Mouse (Mus musculus): ENCODE results near the gene Megf9. TPM values are rescaled to one million over a fixed set of nuclear protein-coding genes. Genes with fewer than 3 reads are reported as not detected.

The Megf9 gene
- polyA plus RNA-seq, 1 experiment from 2014 or later, result 3.4 TPM

DNA sequence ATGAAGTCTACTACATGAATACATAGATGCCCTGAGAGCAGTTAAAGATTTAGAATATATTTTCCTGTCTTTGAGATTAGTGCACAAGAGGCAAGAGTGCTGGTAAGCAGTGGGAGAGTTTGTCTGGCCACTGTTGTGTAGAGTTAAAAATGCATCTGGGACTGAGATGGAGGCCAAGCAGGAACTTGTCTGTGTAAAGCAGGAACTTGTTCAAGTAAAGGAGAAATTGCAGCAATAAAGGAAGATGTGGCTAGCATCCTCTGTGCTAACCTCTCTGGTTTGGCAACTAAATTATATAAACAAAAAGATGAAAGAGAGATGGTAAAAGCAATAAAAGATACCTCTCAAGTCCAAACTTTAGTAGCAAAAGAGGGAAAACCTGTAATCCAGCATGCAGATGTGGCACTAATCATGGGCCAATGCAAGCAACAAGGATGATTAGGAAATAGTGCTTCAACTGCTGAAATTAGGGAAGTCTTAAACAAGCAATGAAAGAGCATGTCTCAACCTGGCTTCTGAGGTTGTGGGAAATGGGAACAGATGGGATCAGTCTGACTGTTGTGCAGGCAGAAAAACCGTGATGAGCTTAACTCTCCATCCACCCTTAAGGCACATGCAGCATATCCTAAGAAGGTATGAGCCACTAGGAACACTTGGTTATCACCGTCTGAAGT, 11.2 kb upstream of the Megf9 start:
- H3K36me3 ChIP-seq (ENCODE audit: control insufficient read depth, insufficient read depth, low read length), result no peaks in the 10 kb centered on the region
- no peak overlapping the region for H3K4me3 ChIP-seq (ENCODE audit: low read length)
- H3K9me3 ChIP-seq (ENCODE audit: control insufficient read depth, low read length), result no peaks in the 10 kb centered on the region
- no peak for ATAC-seq
- WGBS, result 55% methylated on average over 2 of the region's 2 CpGs
- no peak overlapping the region for H3K9ac ChIP-seq (ENCODE audit: low read depth, low read length)
- H3K27ac ChIP-seq (ENCODE audit: low read length), result no peak overlapping the region
- no peaks in the 10 kb centered on the region for H3K27me3 ChIP-seq (replicated peaks; ENCODE audit: control insufficient read depth, insufficient read depth, low read length)
- H3K4me1 ChIP-seq (ENCODE audit: control insufficient read depth, insufficient read depth, low read length), result no peaks in the 10 kb centered on the region
- H3K4me2 ChIP-seq (ENCODE audit: low read depth, low read length), result no peak overlapping the region

GRCm38 (mm10) chr4:70544390-70544789, 9.6 kb upstream of the Megf9 start:
- no peaks in the 10 kb centered on the region for H3K9me3 ChIP-seq (ENCODE audit: control insufficient read depth, low read length)
- H3K4me2 ChIP-seq (ENCODE audit: low read depth, low read length), result no peak overlapping the region
- H3K4me1 ChIP-seq (ENCODE audit: control insufficient read depth, insufficient read depth, low read length), result no peaks in the 10 kb centered on the region
- H3K36me3 ChIP-seq (ENCODE audit: control insufficient read depth, insufficient read depth, low read length), result no peaks in the 10 kb centered on the region
- 42% methylated on average over 3 of the region's 3 CpGs for WGBS
- no peak for ATAC-seq
- no peak overlapping the region for H3K27ac ChIP-seq (ENCODE audit: low read length)
- no peak overlapping the region for H3K4me3 ChIP-seq (ENCODE audit: low read length)
- H3K9ac ChIP-seq (ENCODE audit: low read depth, low read length), result no peak overlapping the region
- H3K27me3 ChIP-seq (replicated peaks; ENCODE audit: control insufficient read depth, insufficient read depth, low read length), result no peaks in the 10 kb centered on the region

- H3K9ac ChIP-seq (ENCODE audit: low read depth, low read length), result no peak overlapping the region
- H3K4me2 ChIP-seq (ENCODE audit: low read depth, low read length), result no peak overlapping the region
- no peak overlapping the region for H3K27ac ChIP-seq (ENCODE audit: low read length)
- H3K36me3 ChIP-seq (ENCODE audit: control insufficient read depth, insufficient read depth, low read length), result no peaks in the 10 kb centered on the region
- no peak overlapping the region for H3K4me3 ChIP-seq (ENCODE audit: low read length)
- 64% methylated on average over 2 of the region's 2 CpGs for WGBS
- ATAC-seq, result no peak
- no peaks in the 10 kb centered on the region for H3K27me3 ChIP-seq (replicated peaks; ENCODE audit: control insufficient read depth, insufficient read depth, low read length)
- H3K4me1 ChIP-seq (ENCODE audit: control insufficient read depth, insufficient read depth, low read length), result no peaks in the 10 kb centered on the region
- H3K9me3 ChIP-seq (ENCODE audit: control insufficient read depth, low read length), result no peaks in the 10 kb centered on the region
Measured at GRCm38 (mm10) chr4:70542387-70542786, 7.6 kb upstream of the Megf9 start.

DNA sequence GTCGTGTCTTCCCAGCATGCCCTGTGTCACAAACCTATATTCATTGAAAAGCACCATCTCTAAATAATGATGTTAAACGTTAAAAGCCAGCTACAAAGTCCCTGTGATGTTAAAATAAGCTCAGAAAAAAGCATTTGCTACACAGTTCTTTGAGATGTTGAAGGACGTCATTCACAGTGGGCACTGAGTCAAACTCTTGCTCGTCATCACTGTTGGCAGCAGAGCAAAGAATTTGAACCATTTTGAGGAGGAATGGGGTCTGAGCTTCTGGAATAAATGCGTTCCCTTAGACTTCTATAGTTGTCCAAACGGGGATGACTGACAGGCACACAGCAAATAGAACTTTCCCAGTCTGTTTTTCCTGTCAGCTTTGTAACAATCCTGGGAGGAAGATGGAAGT, 5.9 kb upstream of the Megf9 start:
- Histone ChIP-seq H3K4me1 (ENCODE audit: control insufficient read depth, insufficient read depth, low read length) (peaks cover 5% of the 10 kb centered on the region), H3K4me3 (ENCODE audit: low read length) (no peak overlapping the region), H3K9ac (ENCODE audit: low read depth, low read length) (no peak overlapping the region), H3K36me3 (ENCODE audit: control insufficient read depth, insufficient read depth, low read length) (no peaks in the 10 kb centered on the region), H3K9me3 (ENCODE audit: control insufficient read depth, low read length) (no peaks in the 10 kb centered on the region), H3K27ac (ENCODE audit: low read length) (no peak overlapping the region), H3K27me3 (replicated peaks; ENCODE audit: control insufficient read depth, insufficient read depth, low read length) (no peaks in the 10 kb centered on the region), H3K4me2 (ENCODE audit: low read depth, low read length) (no peak overlapping the region)
- no peak for ATAC-seq
- WGBS, result 75% methylated on average over 6 of the region's 6 CpGs

- H3K9ac ChIP-seq (ENCODE audit: low read depth, low read length), result no peak overlapping the region
- WGBS, result 36% methylated on average over 2 of the region's 2 CpGs
Measured at GRCm38 (mm10) chr4:70536661-70537580, 2.1 kb upstream of the Megf9 start.

GRCm38 (mm10) chr4:70535711-70536311, 1.0 kb upstream of the Megf9 start:
- Histone ChIP-seq H3K27ac (ENCODE audit: low read length) (peak overlapping the region; percentile 91), H3K36me3 (ENCODE audit: control insufficient read depth, insufficient read depth, low read length) (no peaks in the 10 kb centered on the region), H3K4me1 (ENCODE audit: control insufficient read depth, insufficient read depth, low read length) (peaks cover 14% of the 10 kb centered on the region), H3K27me3 (replicated peaks; ENCODE audit: control insufficient read depth, insufficient read depth, low read length) (no peaks in the 10 kb centered on the region), H3K9me3 (ENCODE audit: control insufficient read depth, low read length) (no peaks in the 10 kb centered on the region), H3K4me2 (ENCODE audit: low read depth, low read length) (peak overlapping the region; percentile 84), H3K4me3 (ENCODE audit: low read length) (peak overlapping the region; percentile 85), H3K9ac (ENCODE audit: low read depth, low read length) (peak overlapping the region; percentile 92)
- ATAC-seq, result peak; percentile 5; the same call in 1 of the 2 replicates
- whole genome bisulfite sequencing, result 9% methylated on average over 7 of the region's 7 CpGs

More at GRCm38 (mm10) chr4:70536661-70537580, 2.1 kb upstream of the Megf9 start:
- no peaks in the 10 kb centered on the region for H3K27me3 ChIP-seq (replicated peaks; ENCODE audit: control insufficient read depth, insufficient read depth, low read length)
- no peaks in the 10 kb centered on the region for H3K36me3 ChIP-seq (ENCODE audit: control insufficient read depth, insufficient read depth, low read length)
- H3K4me3 ChIP-seq (ENCODE audit: low read length), result no peak overlapping the region
- H3K9me3 ChIP-seq (ENCODE audit: control insufficient read depth, low read length), result no peaks in the 10 kb centered on the region
- peaks cover 14% of the 10 kb centered on the region for H3K4me1 ChIP-seq (ENCODE audit: control insufficient read depth, insufficient read depth, low read length)
- no peak overlapping the region for H3K4me2 ChIP-seq (ENCODE audit: low read depth, low read length)
- ATAC-seq, result no peak
- no peak overlapping the region for H3K27ac ChIP-seq (ENCODE audit: low read length)

GRCm38 (mm10) chr4:70535289-70535688, 494 bp upstream of the Megf9 start:
- Histone ChIP-seq H3K9ac (ENCODE audit: low read depth, low read length) (peak overlapping the region; percentile 92), H3K36me3 (ENCODE audit: control insufficient read depth, insufficient read depth, low read length) (no peaks in the 10 kb centered on the region), H3K27ac (ENCODE audit: low read length) (peak overlapping the region; percentile 91), H3K9me3 (ENCODE audit: control insufficient read depth, low read length) (no peaks in the 10 kb centered on the region), H3K4me2 (ENCODE audit: low read depth, low read length) (peak overlapping the region; percentile 84), H3K4me1 (ENCODE audit: control insufficient read depth, insufficient read depth, low read length) (peaks cover 14% of the 10 kb centered on the region), H3K27me3 (replicated peaks; ENCODE audit: control insufficient read depth, insufficient read depth, low read length) (no peaks in the 10 kb centered on the region), H3K4me3 (ENCODE audit: low read length) (peak overlapping the region; percentile 85)
- ATAC-seq, result peak; percentile 63
- under 1% methylated on average over 18 of the region's 18 CpGs for WGBS

DNA sequence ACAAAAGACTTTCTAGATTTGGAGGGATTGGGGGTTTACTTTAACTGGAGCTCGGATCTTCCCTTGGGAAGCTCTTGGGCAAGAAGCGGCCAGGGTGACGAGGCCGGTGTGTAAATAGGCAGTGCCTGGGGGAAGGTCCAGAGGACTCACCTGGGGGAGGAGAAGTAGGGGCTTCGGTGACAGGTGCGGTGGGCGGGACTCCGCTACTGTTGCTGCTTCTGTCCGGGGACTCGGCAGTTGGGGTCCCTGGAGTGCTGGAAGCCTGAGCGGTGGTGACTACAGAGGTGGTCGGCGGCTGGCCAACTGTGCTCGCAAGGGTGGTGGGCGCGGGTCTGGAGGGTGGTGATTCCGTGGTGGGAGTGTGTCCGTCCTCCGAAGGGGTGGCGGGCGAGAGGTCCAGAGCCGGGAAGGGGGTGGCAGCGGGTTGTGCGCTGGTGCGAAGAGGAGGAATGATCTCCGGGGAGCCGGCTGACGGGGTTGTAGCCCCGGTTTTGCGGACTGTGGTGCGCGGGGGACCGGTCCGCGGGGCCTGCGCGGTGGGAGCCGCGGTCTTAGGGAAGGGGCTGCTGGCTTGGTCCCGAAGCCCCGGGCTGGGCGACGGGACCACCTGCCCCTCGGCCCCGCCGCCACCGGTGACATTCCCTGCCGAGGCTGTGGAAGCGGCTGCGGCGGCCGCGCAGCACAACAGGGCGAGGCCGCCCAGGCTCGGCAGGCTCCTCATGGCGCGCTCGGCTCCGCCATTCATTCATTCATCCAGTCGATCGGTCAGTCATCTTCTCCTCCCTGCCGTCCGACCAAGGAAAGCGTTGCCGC, 511 bp downstream of the Megf9 start:
- peak overlapping the region; percentile 83 for H3K9ac ChIP-seq (ENCODE audit: low read depth, low read length)
- peak overlapping the region; percentile 95 for H3K4me2 ChIP-seq (ENCODE audit: low read depth, low read length)
- H3K4me3 ChIP-seq (ENCODE audit: low read length), result peak overlapping the region; percentile 85
- WGBS, result under 1% methylated on average over 62 of the region's 66 CpGs
- peak; percentile 64 for ATAC-seq
- H3K4me1 ChIP-seq (ENCODE audit: control insufficient read depth, insufficient read depth, low read length), result peaks cover 14% of the 10 kb centered on the region
- H3K36me3 ChIP-seq (ENCODE audit: control insufficient read depth, insufficient read depth, low read length), result no peaks in the 10 kb centered on the region
- no peaks in the 10 kb centered on the region for H3K9me3 ChIP-seq (ENCODE audit: control insufficient read depth, low read length)
- H3K27ac ChIP-seq (ENCODE audit: low read length), result no peak overlapping the region
- no peaks in the 10 kb centered on the region for H3K27me3 ChIP-seq (replicated peaks; ENCODE audit: control insufficient read depth, insufficient read depth, low read length)
